Mouse (Mus musculus): ENCODE data around the gene Dusp7.

DNA sequence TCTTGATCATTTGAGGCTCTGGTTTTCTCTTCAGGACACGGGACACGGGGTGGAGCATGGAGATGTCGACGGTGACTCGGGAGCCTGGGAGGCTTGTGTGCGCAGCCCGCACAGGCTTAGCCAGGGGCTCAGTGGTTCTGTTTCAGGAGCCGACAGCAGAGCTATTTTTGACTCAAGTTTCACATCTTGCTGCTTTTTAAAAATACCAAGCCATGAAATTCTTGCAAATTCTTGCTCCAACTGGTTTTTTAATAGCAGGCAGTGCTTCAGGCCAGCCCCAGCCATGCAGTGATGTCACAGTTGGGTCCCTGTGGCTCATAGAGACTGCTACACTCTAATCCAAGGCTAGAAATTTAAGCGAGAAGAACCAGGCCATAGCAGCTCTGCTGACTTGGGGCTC is 30.8 kb upstream of the Dusp7 start:
- TF ChIP-seq CTCF (IDR thresholded peaks at IDR 0.05 in 2 of 3, conservative IDR thresholded peaks at IDR 0.05 in 1 of 3; ENCODE audit: control insufficient read depth in 1 of 3, insufficient read depth in 1 of 3, low read depth in 2 of 3, low read length in 3 of 3, poor library complexity in 1 of 3, severe bottlenecking in 1 of 3), result no peak
- TF ChIP-seq POLR2A (IDR thresholded peaks at IDR 0.05; ENCODE audit: control insufficient read depth in 1 of 2, insufficient read depth in 1 of 2, low read depth in 1 of 2, low read length in 2 of 2, poor library complexity in 1 of 2), result no peak
- no peak for TF ChIP-seq USF1 (IDR thresholded peaks at IDR 0.05; ENCODE audit: low read depth, low read length)
- TF ChIP-seq POLR2AphosphoS2 (IDR thresholded peaks at IDR 0.05; ENCODE audit: low read length), result no peak
- no peak for TF ChIP-seq EP300 (IDR thresholded peaks at IDR 0.05; ENCODE audit: low read depth in 1 of 2, low read length in 2 of 2)
- TF ChIP-seq GABPA (IDR thresholded peaks at IDR 0.05; ENCODE audit: low read depth, low read length), result no peak
- TF ChIP-seq JUND (IDR thresholded peaks at IDR 0.05; ENCODE audit: low read depth, low read length), result no peak
- no peak for TF ChIP-seq E2F4 (IDR thresholded peaks at IDR 0.05; ENCODE audit: borderline replicate concordance, low read depth, low read length)
